26 mouse cellular contexts compared by ENCODE assay signal in the genomic region with DNA sequence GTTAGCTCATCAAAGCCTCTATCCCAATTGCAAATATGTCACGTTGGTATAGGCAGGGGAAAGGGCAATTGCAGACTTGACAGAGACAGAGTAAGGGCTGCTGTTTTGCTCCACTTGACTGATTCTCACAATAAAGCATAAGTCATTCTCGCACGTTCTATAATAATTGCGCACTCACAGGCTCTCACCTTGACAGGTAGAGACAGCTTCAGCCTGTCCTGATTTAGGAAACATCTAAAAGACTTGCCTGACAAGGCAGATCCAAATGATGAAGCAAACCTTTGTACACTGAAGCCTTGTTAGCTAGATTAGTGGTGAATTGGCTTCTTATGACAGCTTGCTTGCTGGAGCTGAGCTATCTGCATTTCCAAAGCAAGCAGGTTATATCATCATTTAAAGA. TPM values are rescaled to one million over a fixed set of nuclear protein-coding genes. Genes with fewer than 3 reads are reported as not detected.
DNase-seq lines count a peak whose midpoint lies in the region; ATAC-seq and TF ChIP-seq lines count a peak whose summit lies in the region.
"Had no signal": no experiment of that assay in that cellular context is flagged by ENCODE, and none has a peak within 500 bp of the region (broad histone marks: within the 10 kb centered on the region; RNA-seq: fewer than 3 reads in every experiment).

No protein-coding gene starts in this region.

- DNase-seq in forebrain, embryonic 11.5 days (ENCODE audit: low spot score) = no peak
- no peak for DNase-seq in midbrain, postnatal 0 days (ENCODE audit: low spot score)
- DNase-seq in heart, adult 8-10 months (ENCODE audit: low spot score) = no peak
- DNase-seq: adrenal gland, adult 8-10 months; cerebellum, adult 18-20 months; cerebellum, postnatal 25 days; gastrocnemius, postnatal 10 days; heart, postnatal 10 days; kidney, adult 11 months; kidney, postnatal 4 days; liver, postnatal 0 days; thymus, adult 18-20 months; thymus, postnatal 36 days had no signal

- H3K9me3 ChIP-seq in forebrain, embryonic 12.5 days = no peaks in the 10 kb centered on the region
- no peaks in the 10 kb centered on the region for H3K9me3 ChIP-seq in forebrain, embryonic 11.5 days (ENCODE audit: control insufficient read depth, low read length)
- H3K9me3 ChIP-seq in neural tube, embryonic 12.5 days = no peaks in the 10 kb centered on the region
- H3K9me3 ChIP-seq in neural tube, embryonic 15.5 days (replicated peaks) = no peaks in the 10 kb centered on the region
- H3K9me3 ChIP-seq in hindbrain, embryonic 15.5 days = no peaks in the 10 kb centered on the region
- no peaks in the 10 kb centered on the region for H3K9me3 ChIP-seq in midbrain, postnatal 0 days (ENCODE audit: low read length)
- H3K9me3 ChIP-seq in heart, embryonic 12.5 days (replicated peaks) = no peaks in the 10 kb centered on the region
- H3K9me3 ChIP-seq: embryonic facial prominence, embryonic 13.5 days; limb, embryonic 10.5 days had no signal

- no peaks in the 10 kb centered on the region for H3K4me1 ChIP-seq in forebrain, embryonic 12.5 days
- no peaks in the 10 kb centered on the region for H3K4me1 ChIP-seq in forebrain, embryonic 11.5 days (replicated peaks; ENCODE audit: control insufficient read depth, insufficient read depth, low read length)
- H3K4me1 ChIP-seq in neural tube, embryonic 12.5 days = no peaks in the 10 kb centered on the region
- no peaks in the 10 kb centered on the region for H3K4me1 ChIP-seq in neural tube, embryonic 15.5 days
- H3K4me1 ChIP-seq in hindbrain, embryonic 15.5 days (replicated peaks) = 0 out of 2 replicates have a peak, but pooled peaks cover 5% of the 10 kb centered on the region
- no peaks in the 10 kb centered on the region for H3K4me1 ChIP-seq in midbrain, postnatal 0 days (ENCODE audit: insufficient read depth, low read length)
- no peaks in the 10 kb centered on the region for H3K4me1 ChIP-seq in heart, embryonic 12.5 days (replicated peaks)
- H3K4me1 ChIP-seq: embryonic facial prominence, embryonic 13.5 days; limb, embryonic 10.5 days had no signal

- TF ChIP-seq CTCF in midbrain, postnatal 0 days (IDR thresholded peaks at IDR 0.05) = no peak

- WGBS in forebrain, embryonic 12.5 days = 79% methylated on average over 4 of the region's 4 CpGs
- 84% methylated on average over 4 of the region's 4 CpGs for WGBS in forebrain, embryonic 11.5 days
- 71% methylated on average over 4 of the region's 4 CpGs for WGBS in neural tube, embryonic 12.5 days
- 69% methylated on average over 4 of the region's 4 CpGs for WGBS in neural tube, embryonic 15.5 days
- 54% methylated on average over 4 of the region's 4 CpGs for WGBS in hindbrain, embryonic 15.5 days
- 63% methylated on average over 4 of the region's 4 CpGs for WGBS in midbrain, postnatal 0 days
- whole genome bisulfite sequencing in heart, embryonic 12.5 days = 77% methylated on average over 4 of the region's 4 CpGs

- H3K36me3 ChIP-seq in forebrain, embryonic 12.5 days (replicated peaks) = no peaks in the 10 kb centered on the region
- no peaks in the 10 kb centered on the region for H3K36me3 ChIP-seq in forebrain, embryonic 11.5 days (ENCODE audit: control insufficient read depth, insufficient read depth, low read length)
- no peaks in the 10 kb centered on the region for H3K36me3 ChIP-seq in neural tube, embryonic 12.5 days
- H3K36me3 ChIP-seq in neural tube, embryonic 15.5 days = no peaks in the 10 kb centered on the region
- no peaks in the 10 kb centered on the region for H3K36me3 ChIP-seq in hindbrain, embryonic 15.5 days
- no peaks in the 10 kb centered on the region for H3K36me3 ChIP-seq in midbrain, postnatal 0 days (ENCODE audit: insufficient read depth, low read length)
- no peaks in the 10 kb centered on the region for H3K36me3 ChIP-seq in heart, embryonic 12.5 days
- H3K36me3 ChIP-seq: embryonic facial prominence, embryonic 13.5 days; limb, embryonic 10.5 days had no signal

- no peak overlapping the region for H3K27ac ChIP-seq in forebrain, embryonic 12.5 days
- H3K27ac ChIP-seq in forebrain, embryonic 11.5 days (ENCODE audit: low read depth, low read length) = no peak overlapping the region
- no peak overlapping the region for H3K27ac ChIP-seq in neural tube, embryonic 12.5 days
- no peak overlapping the region for H3K27ac ChIP-seq in neural tube, embryonic 15.5 days (replicated peaks)
- H3K27ac ChIP-seq in hindbrain, embryonic 15.5 days (replicated peaks) = no peak overlapping the region
- H3K27ac ChIP-seq in midbrain, postnatal 0 days (ENCODE audit: low read depth, low read length) = no peak overlapping the region
- no peak overlapping the region for H3K27ac ChIP-seq in heart, embryonic 12.5 days (ENCODE audit: poor library complexity, severe bottlenecking)
- H3K27ac ChIP-seq: embryonic facial prominence, embryonic 13.5 days; limb, embryonic 10.5 days had no signal

- H3K4me2 ChIP-seq in forebrain, embryonic 12.5 days = no peak overlapping the region
- no peak overlapping the region for H3K4me2 ChIP-seq in forebrain, embryonic 11.5 days (ENCODE audit: low read depth, low read length, severe bottlenecking)
- no peak overlapping the region for H3K4me2 ChIP-seq in neural tube, embryonic 12.5 days (replicated peaks)
- H3K4me2 ChIP-seq in neural tube, embryonic 15.5 days = no peak overlapping the region
- no peak overlapping the region for H3K4me2 ChIP-seq in hindbrain, embryonic 15.5 days
- H3K4me2 ChIP-seq in midbrain, postnatal 0 days (ENCODE audit: low read depth, low read length, poor library complexity, severe bottlenecking) = no peak overlapping the region
- no peak overlapping the region for H3K4me2 ChIP-seq in heart, embryonic 12.5 days
- H3K4me2 ChIP-seq: embryonic facial prominence, embryonic 13.5 days; heart, embryonic 11.5 days had no signal

- 0 out of 2 replicates have a peak, but pooled peaks have one; percentile 39 for ATAC-seq in forebrain, embryonic 12.5 days (ENCODE audit: low FRiP score)
- ATAC-seq in forebrain, embryonic 11.5 days (replicated peaks; ENCODE audit: low FRiP score) = no peak
- 0 out of 2 replicates have a peak, but pooled peaks have one; percentile 42 for ATAC-seq in neural tube, embryonic 12.5 days (ENCODE audit: low FRiP score, low read depth)
- no peak for ATAC-seq in neural tube, embryonic 15.5 days (ENCODE audit: low FRiP score)
- ATAC-seq in hindbrain, embryonic 15.5 days (ENCODE audit: low FRiP score, low read depth) = peak; percentile 38; the same call in 1 of the 2 replicates
- peak; percentile 41; the same call in 1 of the 2 replicates for ATAC-seq in midbrain, postnatal 0 days (ENCODE audit: low FRiP score)
- no peak for ATAC-seq in heart, embryonic 12.5 days (ENCODE audit: insufficient number of reproducible peaks, low FRiP score)
- ATAC-seq: activated CD4-positive, CD25-positive, alpha-beta regulatory T cell, adult 4 months; liver, postnatal 0 days; lung, postnatal 0 days had no signal

- no peaks in the 10 kb centered on the region for H3K27me3 ChIP-seq in forebrain, embryonic 12.5 days
- no peaks in the 10 kb centered on the region for H3K27me3 ChIP-seq in forebrain, embryonic 11.5 days (ENCODE audit: control insufficient read depth, insufficient read depth, low read length)
- H3K27me3 ChIP-seq in neural tube, embryonic 12.5 days (replicated peaks) = no peaks in the 10 kb centered on the region
- H3K27me3 ChIP-seq in neural tube, embryonic 15.5 days (replicated peaks) = no peaks in the 10 kb centered on the region
- H3K27me3 ChIP-seq in hindbrain, embryonic 15.5 days = no peaks in the 10 kb centered on the region
- H3K27me3 ChIP-seq in midbrain, postnatal 0 days (ENCODE audit: insufficient read depth, low read length) = no peaks in the 10 kb centered on the region
- H3K27me3 ChIP-seq in heart, embryonic 12.5 days (replicated peaks) = no peaks in the 10 kb centered on the region
- H3K27me3 ChIP-seq: embryonic facial prominence, embryonic 13.5 days had no signal

- no peak overlapping the region for H3K9ac ChIP-seq in forebrain, embryonic 12.5 days
- no peak overlapping the region for H3K9ac ChIP-seq in forebrain, embryonic 11.5 days (ENCODE audit: low read length)
- no peak overlapping the region for H3K9ac ChIP-seq in neural tube, embryonic 12.5 days
- H3K9ac ChIP-seq in neural tube, embryonic 15.5 days (replicated peaks) = no peak overlapping the region
- no peak overlapping the region for H3K9ac ChIP-seq in hindbrain, embryonic 15.5 days
- H3K9ac ChIP-seq in midbrain, postnatal 0 days (replicated peaks; ENCODE audit: low read length, poor library complexity, severe bottlenecking) = no peak overlapping the region
- no peak overlapping the region for H3K9ac ChIP-seq in heart, embryonic 12.5 days
- H3K9ac ChIP-seq: embryonic facial prominence, embryonic 13.5 days; liver, postnatal 0 days had no signal

- H3K4me3 ChIP-seq in forebrain, embryonic 12.5 days (replicated peaks) = no peak overlapping the region
- H3K4me3 ChIP-seq in forebrain, embryonic 11.5 days (ENCODE audit: low read depth, low read length) = no peak overlapping the region
- H3K4me3 ChIP-seq in neural tube, embryonic 12.5 days = no peak overlapping the region
- H3K4me3 ChIP-seq in neural tube, embryonic 15.5 days (replicated peaks) = no peak overlapping the region
- no peak overlapping the region for H3K4me3 ChIP-seq in hindbrain, embryonic 15.5 days
- no peak overlapping the region for H3K4me3 ChIP-seq in midbrain, postnatal 0 days (ENCODE audit: low read depth, low read length)
- no peak overlapping the region for H3K4me3 ChIP-seq in heart, embryonic 12.5 days
- H3K4me3 ChIP-seq: embryonic facial prominence, embryonic 13.5 days; erythroblast, embryonic 14.5 days; limb, embryonic 10.5 days had no signal

RNA-seq across cellular contexts. Expression of a gene that starts 52.9 kb away (rescaled TPM):
- not detected in 2 replicates for polyA plus RNA-seq in forebrain, embryonic 12.5 days (2016; fragmentation: Nextera tagmentation; extraction: Ambion mirVana)
- polyA plus RNA-seq in forebrain, embryonic 11.5 days (2014; fragmentation: Nextera tagmentation; extraction: Ambion mirVana) = not detected in 2 replicates
- not detected in 2 replicates for polyA plus RNA-seq in neural tube, embryonic 12.5 days (2016; fragmentation: Nextera tagmentation; extraction: Ambion mirVana)
- polyA plus RNA-seq in neural tube, embryonic 15.5 days (2015; fragmentation: Nextera tagmentation; extraction: Ambion mirVana) = not detected in 2 replicates
- polyA plus RNA-seq in hindbrain, embryonic 15.5 days (2015; fragmentation: Nextera tagmentation; extraction: Ambion mirVana) = not detected in 2 replicates
- 0.09 TPM in 1 of 2 replicates, not detected in the other for total RNA-seq in midbrain, postnatal 0 days (2014; rRNA removed)
- polyA plus RNA-seq in midbrain, postnatal 0 days (2015; fragmentation: Nextera tagmentation; extraction: Ambion mirVana) = not detected in 2 replicates
- not detected for total RNA-seq in heart, adult 8-10 months (2022)
- not detected in 2 replicates for polyA plus RNA-seq in heart, embryonic 12.5 days (2016; fragmentation: Nextera tagmentation; extraction: Ambion mirVana)
- total RNA-seq: adrenal gland, adult 8-10 months; heart, postnatal 10 days; liver, adult 2 months had no signal
- polyA plus RNA-seq: embryonic facial prominence, embryonic 13.5 days; erythroblast, embryonic 14.5 days; liver, adult 2 months; liver, postnatal 0 days; lung, postnatal 0 days; small intestine, adult 2 months had no signal

Comparison
In these comparisons a context has a peak if more than half of its experiments do, and no peak if none do; other contexts are left out.
1. ATAC-seq: peak in forebrain, embryonic 12.5 days (single experiment), neural tube, embryonic 12.5 days (single experiment), hindbrain, embryonic 15.5 days (single experiment) and midbrain, postnatal 0 days (single experiment); none in forebrain, embryonic 11.5 days (single experiment), neural tube, embryonic 15.5 days (single experiment) and heart, embryonic 12.5 days (single experiment).